Mouse (Mus musculus) cerebellum, adult 2 months (tissue): ENCODE data around the gene Hspa8.
A peak's percentile ranks its signal among the peaks of the same experiment; 100 is the strongest.

Source experiments
- CTCF ChIP-seq: fragments of 200-500 bp; IDR thresholded peaks from 2 replicates; pipeline ENCODE4 v1.5.1; 2011; ENCODE audit warnings: low read depth, mild to moderate bottlenecking, control low read depth, low read length, moderate library complexity, borderline replicate concordance; ENCODE audit not compliant: insufficient read depth
- POLR2A ChIP-seq: fragments of 200-500 bp; IDR thresholded peaks from 2 replicates; pipeline ENCODE4 v1.6.1; 2011; ENCODE audit warnings: low read length, control low read depth, borderline replicate concordance; ENCODE audit not compliant: insufficient read depth

DNA sequence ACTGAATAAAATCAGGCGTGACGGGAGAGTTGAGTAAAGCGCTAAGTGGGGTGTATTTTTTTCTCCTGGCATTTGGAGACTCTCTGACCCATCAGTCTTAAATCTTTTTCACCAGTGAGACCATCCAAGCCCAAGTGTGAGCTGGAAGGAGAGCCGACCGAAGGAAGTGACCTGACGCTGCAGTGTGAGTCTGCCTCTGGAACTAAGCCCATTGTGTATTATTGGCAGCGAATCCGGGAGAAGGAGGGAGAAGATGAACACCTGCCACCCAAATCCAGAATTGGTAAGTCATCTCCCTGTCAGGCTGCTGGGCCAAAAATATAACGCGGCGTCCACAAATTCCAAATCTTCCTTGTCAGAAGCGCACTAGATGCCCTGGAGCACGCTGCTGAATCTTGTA lies 28.5 kb upstream of the Hspa8 start:
- no peak for TF ChIP-seq CTCF
- peak; percentile 31; the same call in 1 of the 2 replicates for TF ChIP-seq POLR2A
